Mouse (Mus musculus) brain, embryonic 14.5 days (tissue): ENCODE results near the gene Pglyrp1.

Experiments
- CTCF ChIP-seq: fragments of 200-500 bp; IDR thresholded peaks from 2 replicates; pipeline ENCODE4 v1.5.1; 2012; ENCODE audit warnings: inconsistent platforms, mild to moderate bottlenecking, moderate library complexity, borderline replicate concordance; ENCODE audit not compliant: insufficient read depth, insufficient read length; ENCODE audit errors: extremely low read depth
- POLR2A ChIP-seq: fragments of 200-500 bp; IDR thresholded peaks from 2 replicates; pipeline ENCODE4 v1.6.1; 2012; ENCODE audit warnings: mild to moderate bottlenecking, inconsistent platforms, borderline replicate concordance; ENCODE audit not compliant: poor library complexity, insufficient read depth, insufficient read length, severe bottlenecking; ENCODE audit errors: extremely low read depth

DNA sequence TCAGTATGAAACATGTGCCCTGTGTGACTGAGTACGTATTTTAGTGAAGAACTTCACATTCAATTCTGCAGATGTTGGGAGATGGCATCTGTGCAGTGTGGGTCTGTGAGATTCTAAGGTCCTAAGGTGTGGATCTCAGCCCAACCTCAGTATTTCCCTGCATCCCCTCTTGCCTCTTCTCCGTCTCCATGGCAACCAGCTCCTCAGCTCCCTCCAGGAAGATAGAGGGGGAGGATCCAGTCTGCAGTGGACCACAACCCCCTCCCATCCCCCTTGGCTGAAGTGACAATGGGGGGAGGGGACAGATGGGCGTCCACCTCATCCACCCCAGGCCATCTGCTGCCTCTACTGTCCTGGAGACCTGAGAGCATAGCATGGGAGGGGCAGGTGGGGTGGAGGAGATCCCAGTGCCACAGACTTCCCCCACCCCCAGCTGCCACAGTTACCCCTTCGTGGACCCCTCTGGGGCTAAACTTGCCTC is 52.6 kb downstream of the Pglyrp1 start:
- TF ChIP-seq CTCF, result no peak
- TF ChIP-seq POLR2A, result no peak
